Mouse (Mus musculus) myocyte (in vitro differentiated cells): Measurements from ENCODE around the gene Ndc80. TPM values are rescaled to one million over a fixed set of nuclear protein-coding genes. Genes with fewer than 3 reads are reported as not detected.

Source experiments
- H3K27me3 ChIP-seq: one replicate; pipeline ENCODE4 v1.6.1; 2011; ENCODE audit not compliant: control insufficient read depth, insufficient read depth, insufficient read length
- H3K36me3 ChIP-seq: one replicate; pipeline ENCODE4 v1.6.1; 2011; ENCODE audit not compliant: control insufficient read depth, insufficient read depth
- H3K4me2 ChIP-seq: one replicate; pipeline ENCODE4 v1.6.1; 2011; ENCODE audit warnings: low read depth, control low read depth
- H3K4me3 ChIP-seq: one replicate; pipeline ENCODE4 v1.5.1; 2011; ENCODE audit warnings: mild to moderate bottlenecking, control low read depth, moderate library complexity
- H3K79me2 ChIP-seq: one replicate; pipeline ENCODE4 v1.6.1; 2011; ENCODE audit not compliant: control insufficient read depth, insufficient read depth
- H3ac ChIP-seq: one replicate; pipeline ENCODE4 v1.6.1; 2011; ENCODE audit not compliant: control insufficient read depth, insufficient read length
- CEBPB ChIP-seq: IDR thresholded peaks from 2 replicates; pipeline ENCODE4 v1.6.1; 2011; ENCODE audit warnings: mild to moderate bottlenecking, moderate library complexity; ENCODE audit not compliant: poor library complexity, insufficient read depth, severe bottlenecking
- E2F4 ChIP-seq: IDR thresholded peaks from one replicate; pipeline ENCODE4 v1.6.1; 2011; ENCODE audit warnings: mild to moderate bottlenecking, control low read depth, moderate library complexity; ENCODE audit not compliant: insufficient read depth
- MAX ChIP-seq: IDR thresholded peaks from one replicate; pipeline ENCODE4 v1.6.1; 2011; ENCODE audit warnings: low read depth, mild to moderate bottlenecking, control low read depth
- MYOD1 ChIP-seq, 3 experiments: IDR thresholded peaks; one replicate each; pipeline ENCODE4 v1.6.1; 2011; ENCODE audit warnings: control low read depth in 2 of 3, low read depth in 2 of 3, mild to moderate bottlenecking in 2 of 3, moderate library complexity in 1 of 3; ENCODE audit not compliant: insufficient read length in 2 of 3, control insufficient read depth in 1 of 3
- MYOG ChIP-seq, 3 experiments: IDR thresholded peaks; one replicate each; pipeline ENCODE4 v1.6.1; 2011; ENCODE audit warnings: control low read depth in 2 of 3, low read depth in 2 of 3, mild to moderate bottlenecking in 2 of 3; ENCODE audit not compliant: insufficient read length in 2 of 3, control insufficient read depth in 1 of 3, insufficient read depth in 1 of 3
- POLR2A ChIP-seq: IDR thresholded peaks from one replicate; pipeline ENCODE4 v1.6.1; 2011; ENCODE audit warnings: low read depth, mild to moderate bottlenecking, control low read depth, moderate library complexity; ENCODE audit not compliant: insufficient read length
- POLR2AphosphoS2 ChIP-seq: IDR thresholded peaks from one replicate; pipeline ENCODE4 v1.6.1; 2011; ENCODE audit warnings: low read depth, control low read depth; ENCODE audit not compliant: insufficient read length
- REST ChIP-seq: IDR thresholded peaks from one replicate; pipeline ENCODE4 v1.6.1; 2011; ENCODE audit warnings: mild to moderate bottlenecking, control low read depth, moderate library complexity; ENCODE audit not compliant: insufficient read depth, insufficient read length
- SRF ChIP-seq: IDR thresholded peaks from one replicate; pipeline ENCODE4 v1.6.1; 2011; ENCODE audit warnings: low read depth; ENCODE audit not compliant: control insufficient read depth, insufficient read length
- TCF12 ChIP-seq: IDR thresholded peaks from one replicate; pipeline ENCODE4 v1.6.1; 2011; ENCODE audit warnings: mild to moderate bottlenecking, control low read depth; ENCODE audit not compliant: poor library complexity, insufficient read depth, severe bottlenecking
- TCF3 ChIP-seq: IDR thresholded peaks from one replicate; pipeline ENCODE4 v1.6.1; 2011; ENCODE audit warnings: low read depth, control low read depth; ENCODE audit not compliant: insufficient read length
- USF1 ChIP-seq: IDR thresholded peaks from one replicate; pipeline ENCODE4 v1.6.1; 2011; ENCODE audit warnings: low read depth, mild to moderate bottlenecking, control low read depth, moderate library complexity
- polyA plus RNA-seq: library from polyadenylated mRNA; unstranded; fragments of >200 nt; fragmentation: generic; extraction: Trizol; gene quantifications from one replicate; pipeline ENCODE4 v1.2.1, GENCODE M21; 2012; ENCODE audit warnings: missing spikeins

Ndc80 gene
- polyA plus RNA-seq, 1 experiment = 8.9 TPM

DNA sequence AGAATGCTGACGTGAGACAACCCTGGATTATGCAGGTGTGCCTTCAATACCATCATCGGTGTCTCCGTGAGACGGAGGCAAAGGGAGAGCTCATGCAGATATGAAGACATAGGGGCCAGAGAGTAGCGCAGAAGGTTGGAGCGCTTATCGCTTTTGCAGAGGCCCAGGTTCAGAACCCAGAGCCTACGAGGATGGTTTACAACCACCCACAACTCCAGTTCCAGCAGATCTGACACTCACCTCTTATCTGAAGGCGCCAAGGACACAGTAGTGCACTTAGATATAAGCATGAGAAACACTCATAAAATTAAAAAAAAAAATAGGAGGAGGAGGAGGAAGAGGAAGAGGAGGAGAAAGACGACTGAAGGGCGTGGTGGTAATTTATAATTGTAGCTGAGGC lies 16.4 kb downstream of the Ndc80 start:
- TF ChIP-seq MYOD1 (IDR thresholded peaks at IDR 0.05; ENCODE audit: control insufficient read depth in 1 of 3, insufficient read length in 2 of 3, low read depth in 2 of 3) = no peak
- TF ChIP-seq TCF12 = no peak
- TF ChIP-seq TCF3 = no peak
- TF ChIP-seq MAX = no peak
- TF ChIP-seq POLR2A = no peak
- no peak for TF ChIP-seq POLR2AphosphoS2
- no peak for TF ChIP-seq CEBPB
- H3K36me3 ChIP-seq = peaks cover 25% of the 10 kb centered on the region
- no peaks in the 10 kb centered on the region for H3K79me2 ChIP-seq
- no peak overlapping the region for H3ac ChIP-seq
- H3K4me3 ChIP-seq = no peak overlapping the region
- H3K4me2 ChIP-seq = no peak overlapping the region
- H3K27me3 ChIP-seq = no peaks in the 10 kb centered on the region

- H3K79me2 ChIP-seq = no peaks in the 10 kb centered on the region
- no peak overlapping the region for H3K4me2 ChIP-seq
- no peak overlapping the region for H3ac ChIP-seq
- no peaks in the 10 kb centered on the region for H3K27me3 ChIP-seq
- peaks cover 19% of the 10 kb centered on the region for H3K36me3 ChIP-seq
- no peak for TF ChIP-seq POLR2AphosphoS2
- TF ChIP-seq E2F4 = no peak
- TF ChIP-seq REST = no peak
- TF ChIP-seq MYOD1 (IDR thresholded peaks at IDR 0.05; ENCODE audit: control insufficient read depth in 1 of 3, insufficient read length in 2 of 3, low read depth in 2 of 3) = no peak
- no peak for TF ChIP-seq TCF3
- no peak for TF ChIP-seq MYOG (IDR thresholded peaks at IDR 0.05; ENCODE audit: control insufficient read depth in 1 of 3, insufficient read depth in 1 of 3, insufficient read length in 2 of 3, low read depth in 2 of 3)
- TF ChIP-seq TCF12 = no peak
- TF ChIP-seq USF1 = no peak
- no peak for TF ChIP-seq SRF
- no peak for TF ChIP-seq MAX
- TF ChIP-seq POLR2A = no peak
- no peak overlapping the region for H3K4me3 ChIP-seq
Measured at GRCm38 (mm10) chr17:71506832-71507231, 19.8 kb downstream of the Ndc80 start.

GRCm38 (mm10) chr17:71495784-71496183 lies 30.9 kb downstream of the Ndc80 start:
- Histone ChIP-seq H3K27me3 (no peaks in the 10 kb centered on the region), H3K36me3 (peaks cover 8% of the 10 kb centered on the region)
- TF ChIP-seq TCF3 (no peak), CEBPB (no peak), REST (no peak), POLR2AphosphoS2 (no peak), USF1 (no peak), MYOD1 (IDR thresholded peaks at IDR 0.05; ENCODE audit: control insufficient read depth in 1 of 3, insufficient read length in 2 of 3, low read depth in 2 of 3) (no peak), TCF12 (no peak)

DNA sequence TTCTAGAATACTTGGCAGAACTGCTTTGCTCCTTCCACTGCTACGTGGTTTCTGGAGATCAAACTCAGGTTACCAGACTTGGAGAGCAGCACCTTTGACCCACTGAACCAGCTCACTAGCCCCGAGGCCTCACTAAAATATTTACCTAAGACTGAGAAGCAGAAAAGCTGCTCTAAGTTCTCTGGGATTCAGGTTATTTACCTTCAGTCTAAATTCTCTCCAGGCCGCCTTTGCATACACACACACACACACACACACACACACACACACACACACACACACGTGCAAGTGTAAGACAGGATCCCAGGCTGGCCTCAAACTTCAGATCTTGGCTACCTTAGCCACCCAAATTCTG lies 35.3 kb downstream of the Ndc80 start:
- no peaks in the 10 kb centered on the region for H3K79me2 ChIP-seq
- no peak for TF ChIP-seq POLR2AphosphoS2
- no peak for TF ChIP-seq MAX
- TF ChIP-seq MYOG (IDR thresholded peaks at IDR 0.05; ENCODE audit: control insufficient read depth in 1 of 3, insufficient read depth in 1 of 3, insufficient read length in 2 of 3, low read depth in 2 of 3) = no peak
- no peak for TF ChIP-seq TCF3
- no peak for TF ChIP-seq TCF12
- no peak for TF ChIP-seq CEBPB
- TF ChIP-seq USF1 = no peak
- TF ChIP-seq E2F4 = no peak
- TF ChIP-seq SRF = no peak
- no peak for TF ChIP-seq REST
- TF ChIP-seq POLR2A = no peak
- TF ChIP-seq MYOD1 (IDR thresholded peaks at IDR 0.05; ENCODE audit: control insufficient read depth in 1 of 3, insufficient read length in 2 of 3, low read depth in 2 of 3) = no peak
- H3K27me3 ChIP-seq = no peaks in the 10 kb centered on the region
- no peak overlapping the region for H3K4me2 ChIP-seq
- H3ac ChIP-seq = no peak overlapping the region
- no peaks in the 10 kb centered on the region for H3K36me3 ChIP-seq
- H3K4me3 ChIP-seq = no peak overlapping the region

More at GRCm38 (mm10) chr17:71495784-71496183, 30.9 kb downstream of the Ndc80 start:
- H3K4me2 ChIP-seq = no peak overlapping the region
- no peak overlapping the region for H3K4me3 ChIP-seq
- H3K79me2 ChIP-seq = no peaks in the 10 kb centered on the region
- no peak overlapping the region for H3ac ChIP-seq

DNA sequence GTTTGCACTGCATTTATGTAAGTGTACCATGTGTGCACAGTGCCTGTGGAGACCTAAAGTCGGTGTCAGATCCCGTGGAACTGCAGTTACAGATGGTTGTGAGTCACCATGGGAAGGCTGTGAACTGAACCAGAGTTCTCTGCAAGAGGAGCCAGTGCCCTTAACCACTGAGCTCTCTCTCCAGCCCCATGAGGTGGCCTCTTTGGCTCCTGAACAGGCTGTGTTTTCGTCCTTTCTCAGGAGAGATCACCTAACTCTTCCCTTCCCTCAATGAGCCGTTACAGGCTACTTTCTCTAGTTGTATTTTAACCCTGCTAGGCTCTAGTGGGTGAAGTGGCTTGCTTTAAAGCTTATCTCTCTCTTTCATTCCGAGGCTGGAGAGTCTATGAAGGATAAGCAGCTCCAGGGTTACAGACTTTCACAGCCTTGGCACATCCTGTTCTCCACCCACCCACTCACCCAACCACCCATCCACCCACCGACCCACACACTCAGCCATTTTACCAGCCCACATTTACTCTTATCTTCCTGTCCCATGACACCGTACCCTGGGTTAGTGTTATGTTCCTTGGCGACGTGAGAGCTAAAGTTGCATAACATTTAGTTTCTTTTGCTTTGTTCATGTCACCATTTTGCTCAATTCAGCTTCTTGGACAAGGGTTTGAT lies 35.9 kb downstream of the Ndc80 start:
- TF ChIP-seq USF1 (no peak), CEBPB (no peak), POLR2A (no peak), MYOG (IDR thresholded peaks at IDR 0.05; ENCODE audit: control insufficient read depth in 1 of 3, insufficient read depth in 1 of 3, insufficient read length in 2 of 3, low read depth in 2 of 3) (no peak), TCF3 (no peak), REST (no peak), TCF12 (no peak), MAX (no peak), MYOD1 (IDR thresholded peaks at IDR 0.05; ENCODE audit: control insufficient read depth in 1 of 3, insufficient read length in 2 of 3, low read depth in 2 of 3) (no peak), E2F4 (no peak), SRF (no peak), POLR2AphosphoS2 (no peak)

More for the DNA sequence above, 35.9 kb downstream of the Ndc80 start:
- Histone ChIP-seq H3K4me2 (no peak overlapping the region), H3K4me3 (no peak overlapping the region), H3K27me3 (no peaks in the 10 kb centered on the region), H3ac (no peak overlapping the region), H3K36me3 (no peaks in the 10 kb centered on the region), H3K79me2 (no peaks in the 10 kb centered on the region)
